Mouse (Mus musculus): ENCODE data around the gene Lbh. TPM values are rescaled to one million over a fixed set of nuclear protein-coding genes. Genes with fewer than 3 reads are reported as not detected.

Gene Lbh
- polyA plus RNA-seq, 1 experiment from 2014 or later = 6.5 TPM

DNA sequence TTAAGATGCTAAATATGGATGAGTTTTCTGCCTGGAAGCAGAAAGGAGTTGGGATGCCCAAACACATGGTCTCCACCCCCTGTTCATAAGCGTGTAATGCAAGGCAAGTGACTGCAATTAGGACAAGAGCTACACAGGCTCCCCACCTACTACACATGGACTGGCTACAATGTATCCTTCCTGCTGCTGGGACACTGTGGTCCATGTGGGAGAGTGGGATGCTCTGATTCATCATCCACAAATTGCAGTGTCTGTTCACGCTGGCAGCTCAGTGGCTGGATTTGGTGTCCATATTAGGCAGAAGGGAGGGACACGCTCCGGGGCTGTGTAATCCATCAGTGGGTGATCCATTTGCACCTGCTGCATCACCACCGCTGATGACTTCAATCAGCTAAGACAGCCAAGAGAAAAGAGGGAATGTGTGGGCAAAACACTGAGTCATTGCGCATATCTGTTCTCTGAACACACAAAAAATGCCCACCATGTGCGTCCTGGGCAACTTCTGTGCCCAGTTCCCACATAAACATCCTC, 52.6 kb downstream of the Lbh start:
- H3K27ac ChIP-seq (ENCODE audit: low read depth, low read length) = no peak overlapping the region
- H3K9me3 ChIP-seq (ENCODE audit: control insufficient read depth, low read length) = no peaks in the 10 kb centered on the region
- no peak for ATAC-seq
- H3K4me3 ChIP-seq (ENCODE audit: low read length) = no peak overlapping the region
- H3K9ac ChIP-seq (ENCODE audit: low read depth, low read length) = no peak overlapping the region
- H3K36me3 ChIP-seq (ENCODE audit: control insufficient read depth, insufficient read depth, low read length) = no peaks in the 10 kb centered on the region
- WGBS = 77% methylated on average over 7 of the region's 7 CpGs
- no peaks in the 10 kb centered on the region; the same call in 1 of the 2 replicates for H3K4me1 ChIP-seq (ENCODE audit: control insufficient read depth, insufficient read depth, low read depth, low read length)
- H3K4me2 ChIP-seq (ENCODE audit: low read length) = no peak overlapping the region
- H3K27me3 ChIP-seq (replicated peaks; ENCODE audit: control insufficient read depth, insufficient read depth, low read length) = no peaks in the 10 kb centered on the region

DNA sequence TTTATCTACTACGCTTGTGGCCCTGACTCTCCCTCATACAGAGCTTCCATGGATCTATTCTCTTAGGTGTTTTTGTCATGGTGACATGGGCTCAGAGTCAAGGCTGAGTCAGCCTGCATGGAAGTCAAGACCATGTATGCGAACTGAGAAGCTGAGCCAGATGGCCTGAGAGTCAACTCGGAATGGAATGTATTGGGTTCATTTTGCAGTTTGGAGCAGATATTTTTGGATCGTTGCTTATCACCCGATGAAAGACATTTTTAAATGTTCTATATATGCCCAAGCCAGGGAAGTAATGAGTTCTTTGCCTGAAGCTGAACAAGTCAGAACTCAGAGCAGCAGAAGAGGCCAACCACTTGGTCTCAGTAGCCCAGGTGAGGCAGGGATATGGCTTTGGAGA, 54.9 kb downstream of the Lbh start:
- Histone ChIP-seq H3K9me3 (ENCODE audit: control insufficient read depth, low read length) (no peaks in the 10 kb centered on the region), H3K36me3 (ENCODE audit: control insufficient read depth, insufficient read depth, low read length) (no peaks in the 10 kb centered on the region), H3K4me2 (ENCODE audit: low read length) (no peak overlapping the region), H3K4me3 (ENCODE audit: low read length) (no peak overlapping the region), H3K4me1 (ENCODE audit: control insufficient read depth, insufficient read depth, low read depth, low read length) (no peaks in the 10 kb centered on the region; the same call in 1 of the 2 replicates), H3K27ac (ENCODE audit: low read depth, low read length) (no peak overlapping the region), H3K27me3 (replicated peaks; ENCODE audit: control insufficient read depth, insufficient read depth, low read length) (no peaks in the 10 kb centered on the region; the same call in 1 of the 2 replicates), H3K9ac (ENCODE audit: low read depth, low read length) (no peak overlapping the region)
- no peak for ATAC-seq
- WGBS = 92% methylated on average over 5 of the region's 5 CpGs

GRCm38 (mm10) chr17:72976258-72977231, 58.4 kb downstream of the Lbh start:
- Histone ChIP-seq H3K27ac (ENCODE audit: low read depth, low read length) (no peak overlapping the region), H3K4me2 (ENCODE audit: low read length) (no peak overlapping the region), H3K9me3 (ENCODE audit: control insufficient read depth, low read length) (no peaks in the 10 kb centered on the region), H3K4me1 (ENCODE audit: control insufficient read depth, insufficient read depth, low read depth, low read length) (no peaks in the 10 kb centered on the region), H3K9ac (ENCODE audit: low read depth, low read length) (no peak overlapping the region), H3K4me3 (ENCODE audit: low read length) (no peak overlapping the region), H3K36me3 (ENCODE audit: control insufficient read depth, insufficient read depth, low read length) (no peaks in the 10 kb centered on the region), H3K27me3 (replicated peaks; ENCODE audit: control insufficient read depth, insufficient read depth, low read length) (no peaks in the 10 kb centered on the region; the same call in 1 of the 2 replicates)
- ATAC-seq = no peak
- WGBS = 92% methylated on average over 11 of the region's 11 CpGs

- Histone ChIP-seq H3K9me3 (ENCODE audit: control insufficient read depth, low read length) (no peaks in the 10 kb centered on the region), H3K4me1 (ENCODE audit: control insufficient read depth, insufficient read depth, low read depth, low read length) (no peaks in the 10 kb centered on the region), H3K4me2 (ENCODE audit: low read length) (no peak overlapping the region), H3K27me3 (replicated peaks; ENCODE audit: control insufficient read depth, insufficient read depth, low read length) (no peaks in the 10 kb centered on the region; the same call in 1 of the 2 replicates), H3K27ac (ENCODE audit: low read depth, low read length) (no peak overlapping the region), H3K9ac (ENCODE audit: low read depth, low read length) (no peak overlapping the region), H3K4me3 (ENCODE audit: low read length) (no peak overlapping the region), H3K36me3 (ENCODE audit: control insufficient read depth, insufficient read depth, low read length) (no peaks in the 10 kb centered on the region)
- 90% methylated on average over 1 of the region's 1 CpGs for WGBS
- ATAC-seq = no peak
Measured at GRCm38 (mm10) chr17:72977616-72978015, 59.5 kb downstream of the Lbh start.

GRCm38 (mm10) chr17:72982156-72982555, 64.1 kb downstream of the Lbh start:
- Histone ChIP-seq H3K9ac (ENCODE audit: low read depth, low read length) (no peak overlapping the region), H3K4me2 (ENCODE audit: low read length) (no peak overlapping the region), H3K4me3 (ENCODE audit: low read length) (no peak overlapping the region), H3K27me3 (replicated peaks; ENCODE audit: control insufficient read depth, insufficient read depth, low read length) (no peaks in the 10 kb centered on the region), H3K36me3 (ENCODE audit: control insufficient read depth, insufficient read depth, low read length) (no peaks in the 10 kb centered on the region), H3K4me1 (ENCODE audit: control insufficient read depth, insufficient read depth, low read depth, low read length) (no peaks in the 10 kb centered on the region), H3K9me3 (ENCODE audit: control insufficient read depth, low read length) (no peaks in the 10 kb centered on the region), H3K27ac (ENCODE audit: low read depth, low read length) (no peak overlapping the region)
- WGBS = 82% methylated on average over 6 of the region's 6 CpGs
- ATAC-seq = no peak

GRCm38 (mm10) chr17:72983471-72983870, 65.4 kb downstream of the Lbh start:
- Histone ChIP-seq H3K4me1 (ENCODE audit: control insufficient read depth, insufficient read depth, low read depth, low read length) (no peaks in the 10 kb centered on the region), H3K4me2 (ENCODE audit: low read length) (no peak overlapping the region), H3K27me3 (replicated peaks; ENCODE audit: control insufficient read depth, insufficient read depth, low read length) (no peaks in the 10 kb centered on the region), H3K36me3 (ENCODE audit: control insufficient read depth, insufficient read depth, low read length) (no peaks in the 10 kb centered on the region), H3K27ac (ENCODE audit: low read depth, low read length) (no peak overlapping the region), H3K9ac (ENCODE audit: low read depth, low read length) (no peak overlapping the region), H3K9me3 (ENCODE audit: control insufficient read depth, low read length) (no peaks in the 10 kb centered on the region), H3K4me3 (ENCODE audit: low read length) (no peak overlapping the region)
- WGBS = 88% methylated on average over 7 of the region's 7 CpGs
- no peak for ATAC-seq

DNA sequence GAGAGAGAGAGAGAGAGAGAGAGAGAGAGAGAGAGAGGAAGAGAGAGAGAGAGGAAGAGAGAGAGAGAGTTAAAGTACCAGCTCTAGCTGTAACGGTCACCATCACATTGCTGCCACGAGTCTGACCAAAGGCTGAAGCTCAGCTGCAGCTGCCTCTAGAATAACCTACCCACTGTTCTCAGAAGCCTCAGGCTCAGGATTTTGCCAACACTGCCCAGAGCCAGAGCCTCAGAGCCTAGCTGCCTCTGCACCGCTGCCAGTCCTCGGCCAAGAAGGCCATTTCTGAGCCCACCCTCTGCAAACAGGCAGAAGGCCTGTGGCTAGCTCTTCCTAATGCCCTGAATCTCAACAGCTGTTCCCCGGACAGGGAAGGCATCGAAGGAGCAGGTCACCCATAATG, 70.9 kb downstream of the Lbh start:
- 79% methylated on average over 6 of the region's 6 CpGs for WGBS

More for the DNA sequence above, 70.9 kb downstream of the Lbh start:
- Histone ChIP-seq H3K36me3 (ENCODE audit: control insufficient read depth, insufficient read depth, low read length) (no peaks in the 10 kb centered on the region), H3K4me3 (ENCODE audit: low read length) (no peak overlapping the region), H3K4me2 (ENCODE audit: low read length) (no peak overlapping the region), H3K9me3 (ENCODE audit: control insufficient read depth, low read length) (no peaks in the 10 kb centered on the region), H3K9ac (ENCODE audit: low read depth, low read length) (no peak overlapping the region), H3K27ac (ENCODE audit: low read depth, low read length) (no peak overlapping the region), H3K27me3 (replicated peaks; ENCODE audit: control insufficient read depth, insufficient read depth, low read length) (no peaks in the 10 kb centered on the region), H3K4me1 (ENCODE audit: control insufficient read depth, insufficient read depth, low read depth, low read length) (no peaks in the 10 kb centered on the region)
- no peak for ATAC-seq

Other genes starting within 250 kb of the Lbh start
- 107 and 108 TPM in 2 replicates for gene Ypel5, start 81.9 kb upstream of the Lbh start, polyA plus RNA-seq (2015; fragmentation: Nextera tagmentation; extraction: Ambion mirVana)
- gene Lclat1, start 189.7 kb downstream of the Lbh start, polyA plus RNA-seq (2015; fragmentation: Nextera tagmentation; extraction: Ambion mirVana) = 13.8 and 18.8 TPM in 2 replicates